Mouse (Mus musculus) kidney, adult 2 months (tissue): Measurements from ENCODE around the gene Zic1.

Experiments
- CTCF ChIP-seq: fragments of 200-500 bp; conservative IDR thresholded peaks from 2 replicates; pipeline ENCODE4 v1.5.1; 2011; ENCODE audit warnings: low read depth, mild to moderate bottlenecking, control low read depth, low read length, moderate library complexity, mixed read lengths; ENCODE audit not compliant: insufficient read depth, insufficient read length
- POLR2A ChIP-seq: fragments of 200-500 bp; IDR thresholded peaks from one replicate; pipeline ENCODE4 v1.6.1; 2011; ENCODE audit warnings: low read depth, low read length, control low read depth

GRCm38 (mm10) chr9:91404905-91405752 lies 39.5 kb upstream of the Zic1 start:
- TF ChIP-seq CTCF = no peak
- TF ChIP-seq POLR2A = no peak
